Mouse (Mus musculus) frontal cortex, postnatal 25 days (tissue): ENCODE data around the gene Cdr2l.
A peak's percentile ranks its signal among the peaks of the same experiment; 100 is the strongest.

Experiments used
- DNase-seq, 2 experiments: peaks; one replicate each; pipeline ENCODE4 v3.0.0; 2022; ENCODE audit warnings: low spot score in 2 of 2

The Cdr2l gene

DNA sequence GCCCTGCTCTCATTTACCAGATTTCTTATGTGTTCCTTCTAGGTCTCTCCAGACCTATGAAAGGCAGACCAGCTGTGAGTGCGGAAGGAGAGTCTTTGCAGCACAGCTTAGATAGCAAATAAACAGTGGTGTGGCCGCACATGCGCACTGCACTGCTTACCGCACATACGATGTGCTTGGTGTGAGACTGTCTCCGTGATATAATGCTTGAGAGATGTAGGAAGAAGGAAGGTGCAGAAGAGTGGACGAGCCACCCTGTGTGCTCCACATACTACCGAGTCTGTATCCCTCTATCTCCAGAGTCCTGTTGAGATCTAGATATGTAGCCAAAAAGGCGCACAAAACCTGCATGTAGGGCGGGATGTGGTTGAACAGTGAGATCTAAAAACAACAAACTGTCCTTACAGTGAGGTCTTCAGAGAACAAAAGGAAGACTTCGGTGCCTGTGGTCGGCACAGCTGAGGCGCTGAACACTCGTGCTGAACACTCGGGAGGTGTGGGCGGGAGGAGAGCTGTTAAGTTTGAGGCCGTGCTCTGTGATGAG is 25.2 kb downstream of the Cdr2l start:
- DNase-seq = no peak

DNA sequence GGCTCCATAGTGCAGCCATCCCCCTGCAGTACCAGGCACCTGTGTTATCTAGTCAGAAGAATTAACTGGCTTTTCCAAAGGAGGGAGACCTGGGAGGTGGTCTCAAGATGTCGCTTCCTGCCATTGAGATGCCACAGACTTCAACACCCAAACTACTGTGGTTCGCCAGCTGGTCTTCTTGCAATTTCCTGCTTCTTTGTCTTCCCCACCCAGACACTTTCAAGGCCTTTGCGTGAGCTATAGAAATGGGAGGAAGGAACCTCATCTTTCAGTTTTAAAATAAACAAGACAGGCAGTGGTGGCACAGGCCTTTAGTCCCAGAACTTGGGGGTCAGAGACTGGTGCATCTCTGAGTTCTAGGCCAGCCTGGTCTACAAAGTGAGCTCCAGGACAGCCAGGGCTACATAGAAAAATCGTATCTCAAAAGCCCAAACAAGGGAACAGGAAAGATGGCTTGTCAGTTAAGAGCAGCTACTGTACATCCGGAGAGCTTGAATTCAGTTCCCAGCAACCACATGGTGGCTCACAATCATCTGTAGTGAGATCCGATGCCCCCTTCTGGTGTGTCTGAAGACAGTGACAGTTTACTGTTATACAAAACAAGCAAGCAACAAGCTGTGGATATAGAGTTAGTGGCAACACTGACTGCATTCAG is 26.7 kb downstream of the Cdr2l start:
- no peak for DNase-seq

DNA sequence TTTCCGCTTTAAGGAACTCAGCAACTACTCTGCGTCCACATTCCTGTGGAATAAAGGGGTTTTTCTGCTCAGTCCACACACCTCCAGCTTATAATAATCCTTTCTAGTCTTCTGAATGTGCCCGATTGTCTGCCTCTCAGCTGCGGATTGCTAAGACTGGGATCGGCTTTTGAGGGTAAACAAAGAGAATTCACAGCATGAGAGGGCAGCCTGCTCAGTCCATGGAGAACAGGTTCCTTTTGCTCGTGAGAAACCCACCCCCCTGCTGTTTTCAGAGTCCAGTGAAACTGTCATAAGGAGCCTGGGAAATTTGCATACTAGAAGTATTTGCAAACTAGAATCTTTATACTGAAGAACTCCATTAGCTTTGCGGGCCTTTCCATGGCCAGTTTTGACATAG is 27.8 kb downstream of the Cdr2l start:
- no peak for DNase-seq

DNA sequence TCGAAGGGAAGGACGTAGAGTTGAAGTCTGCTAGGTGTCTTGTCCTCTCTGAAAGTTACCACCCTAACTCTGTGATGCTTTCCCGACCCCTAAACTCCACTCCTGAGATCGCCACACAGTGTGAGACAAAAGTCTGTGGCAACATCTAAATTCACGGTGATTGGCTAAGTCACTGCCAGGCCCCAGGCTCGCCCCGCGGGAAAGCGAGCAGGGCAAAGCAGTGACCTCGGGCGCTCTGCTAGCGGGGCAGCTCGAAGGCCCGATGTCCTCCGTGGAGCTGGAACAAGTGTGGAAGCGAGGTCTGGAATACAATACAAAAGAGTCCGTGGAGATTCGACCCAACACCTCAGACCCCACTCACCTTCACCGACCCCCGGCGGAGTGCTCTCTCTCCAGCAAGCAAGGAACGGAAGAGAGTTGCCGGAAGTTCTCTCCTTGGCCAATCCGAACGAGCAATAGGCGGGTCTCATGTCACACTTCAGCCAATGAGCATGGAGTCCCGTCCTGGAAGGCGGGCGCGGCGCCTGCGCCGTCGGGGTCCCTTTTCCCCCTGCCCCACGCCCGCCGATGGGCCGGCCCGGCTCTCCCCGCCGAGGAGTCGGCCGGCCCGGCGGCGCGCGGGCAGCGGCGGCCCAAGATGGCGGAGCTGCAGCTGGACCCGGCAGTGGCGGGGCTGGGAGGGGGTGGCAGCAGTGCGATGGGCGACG is 38.0 kb downstream of the Cdr2l start, which contains the start of the genes Atp5h and Kctd2:
Gene Atp5h (minus strand): TSS at position 432 of the 707 bp plus-strand sequence.
Gene Kctd2 (plus strand): TSS at position 598 of the 707 bp plus-strand sequence.
- DNase-seq = peak; percentile 85 to 89

DNA sequence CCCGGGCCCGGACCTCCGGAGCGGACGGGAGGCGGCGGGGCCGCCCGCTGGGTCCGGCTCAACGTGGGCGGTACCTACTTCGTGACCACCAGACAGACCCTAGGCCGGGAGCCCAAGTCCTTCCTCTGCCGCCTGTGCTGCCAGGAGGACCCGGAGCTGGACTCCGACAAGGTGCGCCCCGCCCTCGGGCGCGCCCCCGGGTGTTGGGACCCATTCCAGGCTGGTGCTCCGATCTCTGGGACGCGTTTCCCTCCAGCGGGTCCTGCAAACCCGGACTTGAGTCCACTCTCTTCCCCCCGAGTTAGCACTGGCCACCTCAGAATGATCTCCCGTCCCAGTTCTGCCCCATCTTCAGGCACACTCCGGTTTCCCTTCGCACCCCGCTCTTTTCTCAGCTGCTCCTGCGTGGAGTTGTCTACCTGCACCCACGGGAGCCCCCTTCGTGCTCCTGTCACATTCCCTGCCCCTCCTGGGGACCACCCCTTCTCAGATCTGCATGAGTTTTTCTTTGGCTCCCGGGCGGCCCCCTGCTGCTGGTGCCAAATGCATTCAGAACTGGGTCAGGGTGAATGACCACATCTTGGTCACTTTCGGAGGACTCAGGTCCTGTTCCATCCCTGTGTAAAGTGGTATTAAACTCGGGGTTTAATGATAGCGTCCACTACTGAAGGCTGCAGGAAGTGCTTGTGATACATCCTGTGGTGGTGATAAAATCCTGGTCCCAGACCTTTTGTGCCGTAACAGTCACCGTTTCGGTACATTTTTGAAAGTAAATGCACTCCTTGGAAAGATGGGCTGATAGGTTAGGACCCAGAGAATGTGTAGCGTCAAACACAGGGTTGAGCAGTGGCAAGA is 38.8 kb downstream of the Cdr2l start:
- DNase-seq = peak; percentile 40 to 47

DNA sequence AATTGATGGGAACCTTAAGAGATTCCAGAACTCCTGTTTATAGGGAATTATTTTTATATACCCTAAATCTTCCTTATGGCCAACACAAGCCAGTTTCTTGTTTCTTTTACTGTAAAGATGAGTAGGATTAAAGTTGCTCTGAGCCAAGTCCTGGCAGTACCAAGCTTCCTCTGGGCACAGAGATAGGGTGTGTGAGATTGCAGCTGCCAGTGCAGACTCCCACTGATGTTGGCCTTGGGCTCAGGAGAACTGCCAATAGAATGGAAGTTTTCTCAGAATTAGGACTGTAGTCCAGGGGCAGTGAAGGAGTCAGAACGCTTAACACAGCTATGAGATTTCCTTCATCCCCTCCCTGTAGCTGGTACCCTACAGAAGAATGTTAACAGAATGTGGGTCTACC is 39.6 kb downstream of the Cdr2l start:
- DNase-seq = no peak

DNA sequence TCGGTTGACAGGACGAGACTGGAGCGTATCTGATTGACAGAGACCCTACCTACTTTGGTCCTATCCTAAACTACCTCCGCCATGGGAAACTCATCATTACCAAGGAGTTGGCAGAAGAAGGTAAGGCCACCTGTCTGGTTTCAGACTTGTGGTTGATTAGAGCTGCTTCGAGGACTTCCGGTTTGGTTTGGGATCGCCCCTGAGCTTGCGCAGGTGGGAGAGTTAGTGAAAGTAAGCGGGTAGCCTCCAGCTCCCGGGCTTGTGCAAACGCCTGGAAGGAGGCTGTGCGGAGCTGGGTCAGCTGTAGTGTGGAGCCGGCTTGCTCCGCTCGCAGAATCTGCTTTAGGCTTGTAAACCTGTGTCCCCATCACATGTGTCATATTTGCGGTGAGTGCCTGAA is 40.3 kb downstream of the Cdr2l start:
- no peak for DNase-seq

DNA sequence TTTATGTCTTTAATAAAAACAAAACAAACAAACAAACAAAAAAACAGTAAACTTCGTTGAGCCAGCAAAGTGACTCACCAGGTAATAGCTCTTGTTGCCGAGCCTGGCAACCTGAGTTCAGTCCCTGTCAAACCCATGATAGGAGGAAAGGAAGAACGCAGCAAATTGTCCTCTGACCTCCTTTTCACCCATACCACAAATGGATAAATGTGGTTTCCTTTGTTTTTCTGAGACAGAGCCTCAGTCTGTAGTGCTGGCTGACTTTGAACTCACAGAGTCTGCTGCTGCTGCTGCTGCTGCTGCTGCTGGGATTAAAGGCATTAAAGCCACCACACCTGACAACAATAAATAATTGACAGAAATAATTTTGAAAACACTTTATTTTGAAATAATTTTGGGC is 41.4 kb downstream of the Cdr2l start:
- DNase-seq = no peak

DNA sequence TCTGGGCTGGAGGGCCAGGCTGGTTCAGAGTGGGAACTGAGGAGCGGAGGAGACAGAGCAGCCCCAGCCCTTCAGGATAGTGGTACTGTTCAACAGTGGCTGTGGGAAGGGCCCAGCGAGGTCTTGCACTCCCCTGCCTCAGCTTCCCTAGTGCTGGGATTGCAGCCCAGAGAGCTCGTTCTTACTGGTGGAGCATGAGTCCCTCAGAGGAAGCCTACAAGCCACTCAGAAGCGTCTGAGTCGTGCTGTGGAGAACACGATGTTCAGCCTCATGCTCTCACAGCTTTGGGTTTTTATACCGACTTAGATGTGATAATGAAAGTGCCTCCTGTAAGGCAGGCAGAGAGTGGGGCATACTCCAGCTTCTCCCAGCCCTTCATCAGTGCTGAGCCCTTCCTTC is 43.0 kb downstream of the Cdr2l start:
- DNase-seq = no peak

DNA sequence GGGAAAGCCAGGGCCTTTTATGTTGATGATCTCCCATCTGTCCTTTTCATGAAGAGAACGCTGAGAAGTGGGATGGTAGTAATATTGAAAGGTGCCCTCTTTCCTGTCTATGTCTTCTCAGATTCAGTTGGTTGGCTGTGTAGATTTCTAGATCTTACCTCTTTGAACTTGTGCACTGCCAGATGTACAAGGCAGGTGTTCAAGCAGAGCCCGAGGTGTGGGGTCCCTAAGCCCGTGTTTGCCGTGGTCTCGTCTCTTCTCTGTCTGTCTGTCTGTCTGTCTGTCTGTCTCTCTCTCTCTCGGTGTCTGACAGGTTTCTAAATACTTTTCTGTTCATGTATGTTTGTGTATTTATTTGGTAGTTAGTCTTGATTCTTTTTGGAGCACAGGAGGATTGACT is 44.0 kb downstream of the Cdr2l start:
- no peak for DNase-seq

DNA sequence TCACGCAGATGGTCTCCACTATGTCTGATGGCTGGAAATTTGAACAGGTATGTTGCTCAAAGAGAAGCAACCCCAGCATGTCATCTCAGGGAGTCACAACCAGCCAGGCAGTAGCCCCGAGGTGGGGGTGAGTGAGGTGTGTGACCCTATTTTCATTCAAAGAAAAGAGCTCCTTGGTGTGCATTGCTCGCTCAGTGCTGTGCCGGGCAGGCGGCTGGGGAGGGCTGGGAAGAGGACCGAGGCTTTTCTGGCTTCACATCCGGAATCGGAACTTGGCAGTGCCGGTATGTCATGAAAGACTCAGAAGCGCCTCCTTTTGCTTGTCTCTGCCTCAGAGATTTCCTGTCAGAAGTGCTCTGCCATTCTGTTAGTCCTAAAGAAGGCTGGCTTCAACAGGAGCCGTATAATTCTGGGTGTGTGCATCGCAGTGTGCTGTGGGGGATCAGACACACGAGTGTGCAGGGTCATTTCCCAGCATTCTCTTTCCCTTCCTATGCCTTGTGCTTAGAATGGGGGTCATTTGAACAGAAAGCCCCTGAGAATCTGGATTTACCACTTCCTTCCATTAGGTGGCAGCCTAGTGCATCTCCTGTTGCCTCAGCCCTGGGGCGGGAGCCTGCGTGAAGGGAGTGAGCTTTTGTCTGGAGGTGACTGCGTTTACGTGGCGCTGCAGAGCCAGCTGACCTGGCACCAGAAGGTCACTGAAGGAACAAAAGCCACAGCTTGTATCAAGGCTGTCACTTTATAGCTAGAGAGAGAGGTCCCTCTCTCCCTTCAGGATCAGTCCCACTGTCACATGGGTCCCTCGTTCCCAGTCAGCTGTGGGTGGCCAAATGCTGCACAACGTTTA is 46.0 kb downstream of the Cdr2l start:
- peak; percentile 39 to 60 for DNase-seq

DNA sequence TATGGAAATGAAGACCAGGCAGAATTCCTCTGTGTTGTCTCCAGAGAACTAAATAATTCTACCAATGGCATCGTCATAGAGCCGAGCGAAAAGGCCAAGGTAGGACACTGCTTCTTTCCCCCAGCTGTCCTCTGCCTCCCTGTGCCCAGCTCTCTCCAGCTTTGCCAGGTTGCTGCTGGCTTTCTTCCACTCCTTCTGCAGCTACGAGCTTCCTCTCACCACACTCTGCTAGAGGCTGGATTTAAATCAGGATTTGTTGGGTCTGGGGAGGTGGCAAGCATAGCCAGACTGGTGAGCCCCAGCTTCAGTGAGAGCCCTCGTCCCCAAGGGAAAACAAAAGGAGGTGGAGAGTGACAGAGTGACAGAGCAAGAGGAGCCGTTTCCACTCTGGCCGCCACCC is 47.6 kb downstream of the Cdr2l start:
- DNase-seq = no peak

DNA sequence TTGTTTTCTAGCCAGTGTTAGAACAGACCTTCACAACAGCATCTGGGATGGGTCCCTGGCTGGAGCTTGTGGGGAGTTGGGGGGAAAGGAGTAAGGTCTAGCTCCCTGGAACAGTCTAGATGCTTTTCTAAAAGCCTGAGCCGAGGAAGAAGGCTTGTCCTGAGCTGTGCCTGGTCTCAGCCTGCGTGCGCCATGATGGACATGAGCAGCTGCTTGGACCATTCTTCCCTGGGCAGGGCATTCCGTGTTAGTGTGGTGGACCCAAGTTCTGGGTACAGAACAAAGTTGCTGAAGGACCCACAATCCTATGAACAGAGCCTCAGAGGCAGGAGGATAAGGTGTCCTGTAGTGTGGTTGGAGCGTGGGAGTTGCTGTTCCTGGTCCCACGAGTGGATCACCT is 48.8 kb downstream of the Cdr2l start:
- no peak for DNase-seq

DNA sequence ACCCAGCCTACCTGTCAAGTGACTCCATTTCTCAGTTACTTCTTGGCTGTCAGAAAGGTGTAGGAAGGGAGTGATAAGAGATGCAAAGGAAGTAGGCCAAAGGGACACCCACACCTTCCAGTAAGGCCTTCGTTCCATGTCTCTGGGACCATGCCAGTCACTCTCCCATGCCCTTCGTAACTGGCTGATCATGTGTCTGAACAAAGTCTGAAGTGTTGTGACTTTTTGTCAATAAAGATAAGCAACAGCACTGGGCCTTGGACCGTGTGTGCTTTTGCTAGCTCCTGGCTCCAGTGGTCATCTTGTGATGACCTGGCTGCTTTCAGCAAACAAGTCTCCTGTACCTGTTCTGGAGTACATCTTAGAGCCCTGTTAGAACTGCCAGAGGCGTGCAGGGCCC is 51.1 kb downstream of the Cdr2l start:
- no peak for DNase-seq

DNA sequence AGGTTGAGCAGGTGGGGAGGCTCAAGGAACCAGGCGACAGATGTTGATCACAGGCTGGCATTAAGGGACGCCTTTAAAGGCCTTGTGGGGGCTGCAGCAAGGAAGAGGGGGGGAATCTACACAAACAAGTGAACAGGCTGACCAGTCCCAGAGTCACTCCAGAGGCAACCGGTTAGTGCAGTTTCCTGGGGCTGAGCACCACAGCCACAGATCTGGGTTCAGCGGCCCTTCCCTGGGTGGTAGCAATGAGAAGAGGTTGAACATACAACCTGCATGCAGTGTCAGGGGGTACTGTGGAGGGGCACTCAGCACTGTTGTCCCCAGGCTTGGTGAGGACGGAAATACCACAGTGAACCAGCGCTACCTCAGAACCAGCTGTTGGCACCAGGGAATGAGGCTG is 51.6 kb downstream of the Cdr2l start:
- DNase-seq = no peak

DNA sequence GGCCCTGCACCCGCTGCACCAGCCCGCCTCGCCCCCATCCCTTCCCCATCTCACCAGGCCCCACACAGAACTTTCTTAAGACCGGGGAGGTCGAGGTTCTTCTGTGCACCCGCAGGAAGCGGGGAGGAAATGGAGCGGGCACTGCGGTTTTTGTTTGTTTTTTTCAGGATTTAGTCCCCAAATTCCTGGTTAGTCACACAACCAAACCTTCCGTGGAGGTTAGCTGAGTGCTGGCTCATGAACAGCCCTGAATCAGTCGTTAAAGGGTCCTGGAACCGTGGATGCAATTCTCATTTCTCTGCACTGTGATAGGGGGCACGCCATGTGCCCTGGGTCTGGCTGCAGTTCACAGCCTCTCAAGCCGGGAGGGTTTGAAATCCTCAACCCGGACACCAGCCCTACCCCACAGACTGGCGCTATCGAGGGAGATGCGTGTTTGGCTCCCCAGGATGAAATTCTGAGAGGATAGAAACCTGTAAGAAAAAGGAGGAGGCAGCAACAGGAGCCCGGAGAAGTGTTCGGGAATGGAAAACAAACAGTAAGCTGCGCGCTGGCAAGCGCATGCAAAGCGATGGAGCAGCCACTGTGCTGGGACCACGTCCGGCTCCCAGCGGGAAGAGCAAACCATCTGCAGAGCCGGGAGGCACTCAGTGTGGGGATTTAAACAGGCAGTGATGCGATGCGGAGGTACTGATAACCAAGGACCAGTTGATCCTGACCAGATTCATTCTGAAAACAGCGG is 54.1 kb downstream of the Cdr2l start:
- DNase-seq = no peak

DNA sequence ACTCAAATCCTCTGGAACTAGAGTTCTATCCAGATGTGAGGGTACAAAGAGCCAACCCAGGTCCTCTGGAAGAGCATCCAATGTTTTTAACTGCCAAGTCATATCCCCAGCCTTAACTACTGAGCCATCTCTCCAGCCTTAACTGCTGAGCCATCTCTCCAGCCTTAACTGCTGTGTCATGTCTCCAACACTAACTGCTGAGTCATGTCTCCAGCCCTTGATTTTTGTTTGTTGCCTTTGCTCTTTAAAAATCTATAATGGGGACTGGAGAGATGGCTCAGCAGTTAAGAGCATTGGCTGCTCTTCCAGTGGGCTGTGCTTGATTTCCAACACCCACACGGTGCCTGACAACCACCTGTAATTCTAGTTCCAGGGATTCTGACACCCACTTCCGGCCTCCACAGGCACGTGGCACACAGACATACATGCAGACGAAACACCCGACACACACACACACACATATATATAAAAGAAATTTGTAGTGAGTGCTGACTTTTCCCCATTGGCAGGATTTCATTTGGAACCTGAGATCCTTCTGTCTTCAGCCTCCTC is 55.9 kb downstream of the Cdr2l start:
- DNase-seq = no peak

DNA sequence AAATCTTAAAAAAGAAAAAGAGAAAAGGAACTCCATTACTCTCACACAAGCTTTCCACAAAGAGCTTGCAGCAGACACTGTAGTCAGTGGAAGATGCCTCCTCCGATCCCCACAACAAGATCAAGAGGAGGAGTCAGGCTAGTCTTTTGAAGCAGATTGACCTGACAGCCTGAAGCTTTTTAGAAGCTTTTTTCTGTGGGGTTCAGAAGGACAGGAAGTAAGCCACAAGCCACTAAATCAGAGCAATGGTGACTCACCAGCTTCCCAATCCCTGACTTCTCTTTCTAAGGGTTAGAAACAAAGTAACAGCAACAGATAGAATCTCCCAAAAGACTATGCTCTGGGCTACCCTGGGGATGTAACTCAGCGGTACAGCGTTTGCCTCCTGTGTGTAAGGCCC is 57.6 kb downstream of the Cdr2l start:
- DNase-seq = no peak

DNA sequence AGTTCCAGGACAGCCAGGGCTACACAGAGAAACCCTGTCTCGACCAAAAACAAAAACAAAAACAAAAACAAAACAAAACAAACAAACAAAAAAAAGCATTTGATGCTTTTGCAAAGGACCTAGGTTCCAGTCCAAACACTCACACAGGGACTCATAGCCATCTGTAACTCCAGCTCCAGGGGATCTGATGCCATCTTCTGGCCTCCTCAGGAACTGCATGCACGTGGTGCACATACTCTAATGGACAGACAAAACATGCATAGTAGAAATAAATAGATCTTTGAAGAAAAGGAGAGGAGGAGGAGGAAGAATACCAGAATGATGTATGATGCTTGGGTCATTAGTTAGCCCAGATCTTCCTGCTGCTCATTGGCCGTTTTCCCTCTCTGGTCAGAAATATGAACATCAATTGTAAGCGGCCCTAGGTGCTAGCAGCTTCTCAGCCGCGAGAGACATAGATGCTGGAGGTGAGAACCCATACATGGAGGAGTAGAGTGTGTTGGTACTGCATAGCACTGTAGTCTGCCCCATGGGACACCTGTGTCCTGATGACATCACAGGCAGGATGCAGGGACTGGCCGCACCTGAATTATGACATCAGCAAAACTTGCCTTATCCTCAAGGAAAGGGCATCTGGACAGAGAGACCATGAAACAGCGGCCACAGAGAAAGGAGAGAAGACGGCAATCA is 58.3 kb downstream of the Cdr2l start, which contains the start of gene Trim80:
Gene Trim80 (plus strand): TSS at position 640 of the 690 bp plus-strand sequence.
- no peak for DNase-seq

DNA sequence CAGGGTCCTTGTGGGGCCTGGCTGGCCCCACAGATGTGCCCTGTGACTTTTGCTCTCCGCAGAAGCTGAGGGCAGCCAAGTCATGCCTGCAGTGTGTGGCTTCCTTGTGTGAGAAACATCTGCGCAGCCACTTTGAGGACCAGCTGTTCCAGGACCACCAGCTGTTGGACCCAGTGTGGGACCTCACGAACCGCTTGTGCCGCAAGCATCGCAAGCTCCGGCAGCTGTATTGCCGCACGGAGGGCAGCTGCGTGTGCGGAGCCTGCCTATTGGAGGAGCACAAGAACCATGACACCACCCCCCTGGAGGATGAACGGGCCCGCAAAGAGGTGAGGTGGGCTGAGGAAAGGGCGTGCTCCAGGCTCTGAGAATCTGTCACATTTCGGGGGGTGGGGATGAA is 59.7 kb downstream of the Cdr2l start:
- DNase-seq = no peak
